Mouse (Mus musculus): ENCODE measurements at regions not wholly inside any gene's neighbourhood (a gene's known extent, or its start where the extent isn't known, plus 50 kb on each side); places are given as distances from the start of the nearest gene placed in this dataset.
A peak's percentile ranks its signal among the peaks of the same experiment; 100 is the strongest.

DNA sequence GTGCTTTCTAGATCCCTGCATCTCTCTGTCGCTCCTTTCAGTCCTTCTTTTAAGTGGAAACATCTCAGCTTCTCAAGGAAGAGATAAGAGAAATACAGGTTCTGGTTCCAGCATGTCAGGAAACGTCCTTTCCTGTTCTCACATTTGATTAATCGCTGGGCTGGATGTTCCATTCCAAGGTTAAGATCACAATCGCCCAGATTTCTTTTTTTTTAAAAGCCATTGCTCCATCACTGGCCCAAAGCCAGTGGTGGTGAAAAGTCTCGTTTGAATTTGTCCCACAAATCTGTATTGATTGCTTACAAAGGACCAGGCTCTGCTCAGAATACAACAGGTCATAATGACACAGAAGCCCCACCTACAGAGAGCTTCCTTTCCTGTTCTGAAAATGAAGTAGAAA lies 281.2 kb upstream of the Tank start:
- Histone ChIP-seq H3K4me1 (ENCODE audit: control insufficient read depth, insufficient read depth, low read length) (peaks cover 18% of the 10 kb centered on the region), H3K27me3 (ENCODE audit: control insufficient read depth, insufficient read depth, low read length) (no peaks in the 10 kb centered on the region), H3K4me3 (ENCODE audit: insufficient read depth, low read depth, low read length) (no peak overlapping the region), H3K9ac (ENCODE audit: low read depth, low read length) (no peak overlapping the region), H3K27ac (replicated peaks; ENCODE audit: insufficient read depth, low read depth, low read length) (peak overlapping the region; percentile 63), H3K36me3 (ENCODE audit: control insufficient read depth, insufficient read depth, low read length) (no peaks in the 10 kb centered on the region), H3K79me2 (ENCODE audit: control insufficient read depth, insufficient read depth, low read length) (no peaks in the 10 kb centered on the region)
- no peak for TF ChIP-seq CTCF (IDR thresholded peaks at IDR 0.05; ENCODE audit: low read depth, low read length)
- TF ChIP-seq POLR2A (IDR thresholded peaks at IDR 0.05; ENCODE audit: extremely low read depth, insufficient read depth, low read length): no peak
- peak; percentile 96 for DNase-seq (ENCODE audit: extremely low read depth, low read depth, low spot score)
- 12% methylated on average over 5 of the region's 5 CpGs for WGBS

DNA sequence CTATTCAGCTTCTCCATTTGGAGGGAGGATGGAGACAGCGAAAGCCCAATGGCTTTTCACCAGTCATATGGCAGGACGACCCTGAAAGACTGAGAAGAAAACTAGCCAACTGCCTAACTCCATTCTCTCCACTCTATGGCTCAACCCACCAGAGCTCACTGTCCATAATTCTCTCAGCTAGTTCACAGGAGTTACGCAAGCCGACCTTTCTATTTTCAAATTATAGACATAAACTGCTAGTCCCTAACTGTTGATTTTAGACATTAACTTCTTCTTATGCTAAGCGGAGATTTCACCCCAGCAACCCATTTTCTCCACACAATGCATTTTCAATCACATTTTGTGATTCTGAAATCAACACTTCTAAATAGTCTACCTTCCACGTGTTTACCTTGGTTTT lies 281.8 kb upstream of the Tank start:
- no peaks in the 10 kb centered on the region for H3K36me3 ChIP-seq (ENCODE audit: control insufficient read depth, insufficient read depth, low read length)
- 53% methylated on average over 6 of the region's 6 CpGs for WGBS

DNA sequence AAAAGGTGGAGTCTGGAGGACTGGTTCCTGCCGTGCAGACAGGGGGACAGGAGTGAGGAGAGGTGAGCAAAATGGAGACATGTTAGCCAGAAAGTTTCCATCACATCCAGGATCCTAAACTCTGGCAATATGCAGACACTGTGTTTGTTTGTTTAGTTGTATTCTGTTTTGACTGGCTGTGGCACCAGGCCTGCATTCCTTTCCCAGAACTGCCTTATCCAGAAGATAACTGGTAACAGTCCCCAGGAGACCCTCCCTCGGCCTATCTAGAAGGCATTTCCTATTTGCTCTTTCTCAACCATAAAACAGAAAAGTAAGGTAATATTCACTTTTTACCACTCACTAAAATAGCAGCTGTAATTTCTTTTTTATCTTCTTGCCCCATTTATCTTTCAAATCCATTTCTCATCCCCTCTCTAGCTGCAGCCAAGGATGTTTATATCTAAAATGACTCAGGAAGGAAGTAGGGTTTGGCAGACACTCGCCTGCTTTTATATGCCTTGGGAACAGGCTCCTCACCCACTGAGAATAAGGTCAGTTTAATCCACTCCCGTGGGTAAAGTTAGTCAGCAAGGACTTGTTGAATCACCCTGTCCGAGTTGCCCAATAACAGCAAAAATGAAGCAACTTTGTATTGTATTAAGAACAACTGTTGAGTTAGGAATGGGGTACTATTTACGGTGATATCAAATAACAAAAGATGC lies 283.0 kb upstream of the Tank start:
- 11% methylated on average over 6 of the region's 6 CpGs for WGBS
- Histone ChIP-seq H3K36me3 (ENCODE audit: control insufficient read depth, insufficient read depth, low read length) (no peaks in the 10 kb centered on the region), H3K27ac (replicated peaks; ENCODE audit: insufficient read depth, low read depth, low read length) (peak overlapping the region; percentile 22), H3K4me3 (ENCODE audit: insufficient read depth, low read depth, low read length) (no peak overlapping the region; the same call in 1 of the 2 replicates), H3K79me2 (ENCODE audit: control insufficient read depth, insufficient read depth, low read length) (no peaks in the 10 kb centered on the region), H3K4me1 (ENCODE audit: control insufficient read depth, insufficient read depth, low read length) (peaks cover 18% of the 10 kb centered on the region), H3K9ac (ENCODE audit: low read depth, low read length) (no peak overlapping the region), H3K27me3 (ENCODE audit: control insufficient read depth, insufficient read depth, low read length) (no peaks in the 10 kb centered on the region)
- peak; percentile 89 for DNase-seq (ENCODE audit: extremely low read depth, low read depth, low spot score)
- no peak for TF ChIP-seq POLR2A (IDR thresholded peaks at IDR 0.05; ENCODE audit: extremely low read depth, insufficient read depth, low read length)
- no peak for TF ChIP-seq CTCF (IDR thresholded peaks at IDR 0.05; ENCODE audit: low read depth, low read length)

More for the DNA sequence above, 281.8 kb upstream of the Tank start:
- H3K9ac ChIP-seq (ENCODE audit: low read depth, low read length): no peak overlapping the region
- no peak for TF ChIP-seq POLR2A (IDR thresholded peaks at IDR 0.05; ENCODE audit: extremely low read depth, insufficient read depth, low read length)
- no peak for TF ChIP-seq CTCF (IDR thresholded peaks at IDR 0.05; ENCODE audit: low read depth, low read length)
- no peak overlapping the region for H3K4me3 ChIP-seq (ENCODE audit: insufficient read depth, low read depth, low read length)
- H3K79me2 ChIP-seq (ENCODE audit: control insufficient read depth, insufficient read depth, low read length): no peaks in the 10 kb centered on the region
- H3K27ac ChIP-seq (replicated peaks; ENCODE audit: insufficient read depth, low read depth, low read length): peak overlapping the region; percentile 79
- no peaks in the 10 kb centered on the region for H3K27me3 ChIP-seq (ENCODE audit: control insufficient read depth, insufficient read depth, low read length)
- peaks cover 18% of the 10 kb centered on the region for H3K4me1 ChIP-seq (ENCODE audit: control insufficient read depth, insufficient read depth, low read length)
- peak; percentile 79 for DNase-seq (ENCODE audit: extremely low read depth, low read depth, low spot score)

DNA sequence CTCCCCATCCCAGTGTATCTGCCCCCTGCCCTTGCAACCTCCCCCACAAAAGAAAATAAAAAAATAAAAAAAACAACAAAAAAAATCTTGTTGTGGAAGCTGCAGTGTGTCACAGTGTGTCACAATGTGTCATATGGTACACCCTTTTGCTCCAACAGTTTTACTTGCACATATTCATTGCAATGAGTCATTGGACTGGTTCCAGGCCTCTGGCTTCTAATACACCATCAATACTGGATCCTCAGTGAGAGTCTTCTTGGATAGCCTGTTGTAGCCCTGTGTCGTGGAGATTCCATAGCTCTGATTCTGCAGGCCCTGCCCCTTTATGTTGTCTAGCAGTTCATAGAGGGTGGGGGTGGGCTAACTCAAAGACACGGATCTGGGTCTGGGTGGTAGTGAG lies 290.1 kb upstream of the Tank start:
- Histone ChIP-seq H3K4me1 (ENCODE audit: control insufficient read depth, insufficient read depth, low read length) (no peaks in the 10 kb centered on the region), H3K9ac (ENCODE audit: low read depth, low read length) (no peak overlapping the region), H3K27me3 (ENCODE audit: control insufficient read depth, insufficient read depth, low read length) (no peaks in the 10 kb centered on the region), H3K27ac (replicated peaks; ENCODE audit: insufficient read depth, low read depth, low read length) (no peak overlapping the region), H3K79me2 (ENCODE audit: control insufficient read depth, insufficient read depth, low read length) (no peaks in the 10 kb centered on the region), H3K4me3 (ENCODE audit: insufficient read depth, low read depth, low read length) (no peak overlapping the region), H3K36me3 (ENCODE audit: control insufficient read depth, insufficient read depth, low read length) (no peaks in the 10 kb centered on the region)
- no peak for DNase-seq (ENCODE audit: extremely low read depth, low read depth, low spot score)
- TF ChIP-seq POLR2A (IDR thresholded peaks at IDR 0.05; ENCODE audit: extremely low read depth, insufficient read depth, low read length): no peak
- TF ChIP-seq CTCF (IDR thresholded peaks at IDR 0.05; ENCODE audit: low read depth, low read length): no peak
- WGBS: 95% methylated on average over 2 of the region's 2 CpGs

DNA sequence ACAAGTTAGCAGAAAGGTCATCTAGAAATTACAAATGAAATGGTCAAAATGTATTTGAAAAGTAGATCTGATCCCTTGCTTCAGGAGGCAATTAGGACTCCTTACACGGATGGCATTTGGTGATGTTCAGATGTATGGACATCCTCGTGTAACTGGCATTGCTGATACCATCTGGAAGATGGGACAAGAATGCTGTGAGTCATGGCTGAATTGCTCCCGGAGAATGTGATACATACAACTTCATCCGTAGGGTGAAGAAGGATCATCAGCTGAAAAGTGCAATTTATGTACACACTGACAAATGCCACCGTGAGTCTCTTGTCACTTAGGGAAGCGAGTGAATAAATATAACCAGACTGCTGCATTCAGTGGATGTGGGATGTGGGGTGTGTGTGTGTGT lies 293.7 kb upstream of the Tank start:
- no peak for TF ChIP-seq CTCF (IDR thresholded peaks at IDR 0.05; ENCODE audit: low read depth, low read length)
- no peak for TF ChIP-seq POLR2A (IDR thresholded peaks at IDR 0.05; ENCODE audit: extremely low read depth, insufficient read depth, low read length)
- no peak overlapping the region for H3K4me3 ChIP-seq (ENCODE audit: insufficient read depth, low read depth, low read length)
- no peak for DNase-seq (ENCODE audit: extremely low read depth, low read depth, low spot score)
- H3K9ac ChIP-seq (ENCODE audit: low read depth, low read length): no peak overlapping the region
- H3K27ac ChIP-seq (replicated peaks; ENCODE audit: insufficient read depth, low read depth, low read length): no peak overlapping the region
- no peaks in the 10 kb centered on the region for H3K36me3 ChIP-seq (ENCODE audit: control insufficient read depth, insufficient read depth, low read length)
- H3K4me1 ChIP-seq (ENCODE audit: control insufficient read depth, insufficient read depth, low read length): no peaks in the 10 kb centered on the region
- 90% methylated on average over 6 of the region's 6 CpGs for WGBS
- H3K79me2 ChIP-seq (ENCODE audit: control insufficient read depth, insufficient read depth, low read length): no peaks in the 10 kb centered on the region
- no peaks in the 10 kb centered on the region for H3K27me3 ChIP-seq (ENCODE audit: control insufficient read depth, insufficient read depth, low read length)

DNA sequence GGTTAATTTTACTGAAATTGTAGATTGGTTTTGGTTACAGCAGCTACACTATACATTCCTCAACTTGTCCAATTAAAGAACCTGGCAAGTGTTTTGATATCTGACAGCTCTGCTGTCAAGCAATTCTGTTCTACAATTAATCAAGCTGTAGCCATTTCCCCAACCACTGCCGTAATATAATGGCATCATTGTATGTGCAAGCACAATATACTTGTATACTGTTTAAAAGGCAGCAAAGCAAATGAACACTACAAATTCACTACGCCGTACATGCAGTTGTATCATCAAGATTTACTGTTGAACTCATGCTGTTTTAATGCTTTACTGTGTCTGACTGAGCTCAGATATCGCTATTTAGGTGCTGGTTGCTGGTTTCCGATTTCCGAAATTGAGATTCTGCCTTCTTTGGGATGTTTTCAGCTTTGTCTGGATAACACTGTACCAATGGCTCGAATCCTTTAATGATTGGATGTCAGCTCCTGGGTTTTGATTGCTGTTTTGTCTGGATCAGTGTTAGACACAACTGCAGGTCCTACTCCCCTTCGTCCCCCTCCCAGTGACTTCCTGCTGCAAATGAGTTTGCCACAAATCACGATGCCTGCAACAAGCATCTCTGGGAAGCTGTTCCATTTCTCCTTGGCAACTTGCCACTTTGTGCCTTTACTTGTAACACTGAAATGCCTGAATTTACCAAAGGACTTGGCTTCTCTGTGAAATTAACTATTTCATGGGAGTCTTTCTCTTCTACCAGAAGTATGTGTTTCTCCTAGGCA lies 294.4 kb upstream of the Tank start:
- H3K4me1 ChIP-seq (ENCODE audit: control insufficient read depth, insufficient read depth, low read length): no peaks in the 10 kb centered on the region
- H3K27ac ChIP-seq (replicated peaks; ENCODE audit: insufficient read depth, low read depth, low read length): no peak overlapping the region
- no peaks in the 10 kb centered on the region for H3K36me3 ChIP-seq (ENCODE audit: control insufficient read depth, insufficient read depth, low read length)
- no peak overlapping the region for H3K9ac ChIP-seq (ENCODE audit: low read depth, low read length)
- no peak for TF ChIP-seq POLR2A (IDR thresholded peaks at IDR 0.05; ENCODE audit: extremely low read depth, insufficient read depth, low read length)
- TF ChIP-seq CTCF (IDR thresholded peaks at IDR 0.05; ENCODE audit: low read depth, low read length): no peak
- no peaks in the 10 kb centered on the region for H3K27me3 ChIP-seq (ENCODE audit: control insufficient read depth, insufficient read depth, low read length)
- WGBS: 85% methylated on average over 9 of the region's 9 CpGs
- no peaks in the 10 kb centered on the region for H3K79me2 ChIP-seq (ENCODE audit: control insufficient read depth, insufficient read depth, low read length)
- H3K4me3 ChIP-seq (ENCODE audit: insufficient read depth, low read depth, low read length): no peak overlapping the region
- no peak for DNase-seq (ENCODE audit: extremely low read depth, low read depth, low spot score)
